Mouse (Mus musculus) kidney, adult 18-20 months (tissue): ENCODE measurements around the gene Pdha2.

Experiments
- DNase-seq: peaks from one replicate; pipeline ENCODE4 v3.0.0; 2021

Gene Pdha2

DNA sequence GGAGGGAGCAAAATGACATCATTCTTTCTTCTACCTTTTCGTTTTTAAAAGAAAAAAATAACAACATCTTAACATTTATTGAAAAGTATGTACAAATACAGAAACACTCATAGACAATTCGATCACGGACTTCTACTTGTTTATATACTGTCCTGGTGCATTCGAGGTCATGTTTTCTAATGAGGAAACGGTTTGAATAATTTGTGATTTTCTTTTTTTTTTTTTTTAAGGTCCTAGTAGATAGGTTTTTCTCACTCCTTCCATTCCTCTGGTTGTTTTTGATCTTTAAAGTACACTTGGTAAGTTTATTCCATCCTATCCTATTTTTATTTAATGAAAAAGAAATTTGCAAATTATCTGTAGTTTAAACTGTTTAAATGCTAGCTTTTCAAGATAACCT is at the start of gene Pdha2:
Gene Pdha2, minus strand, starts transcription at position 101 of the 400 bp plus-strand sequence.
- no peak for DNase-seq

DNA sequence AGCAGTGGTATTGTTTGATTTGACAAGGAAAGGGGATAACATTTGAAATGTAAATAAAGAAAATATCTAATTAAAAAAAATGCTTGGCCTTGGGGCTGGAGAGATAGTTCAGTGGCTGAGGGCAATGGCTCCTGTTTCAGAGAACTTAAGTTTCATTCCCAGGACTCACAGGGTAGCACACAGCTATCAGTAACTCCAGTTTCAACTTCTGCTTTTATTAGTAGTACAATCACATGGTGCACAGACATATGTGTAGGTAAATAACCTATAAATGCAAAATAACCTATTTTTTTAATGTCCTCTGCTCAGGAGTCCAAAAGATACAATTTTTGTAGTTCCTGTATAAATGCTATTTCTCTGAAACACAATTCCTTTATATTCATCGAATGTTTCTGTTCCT is 48.4 kb upstream of the Pdha2 start:
- no peak for DNase-seq

- no peak for DNase-seq
These were observed 39.3 kb upstream of the Pdha2 start for GRCm38 (mm10) chr3:141251440-141251839.

- no peak for DNase-seq
These were observed 32.7 kb upstream of the Pdha2 start for GRCm38 (mm10) chr3:141244725-141245298.

- no peak for DNase-seq
These were observed 25.9 kb upstream of the Pdha2 start for GRCm38 (mm10) chr3:141238071-141238470.

DNA sequence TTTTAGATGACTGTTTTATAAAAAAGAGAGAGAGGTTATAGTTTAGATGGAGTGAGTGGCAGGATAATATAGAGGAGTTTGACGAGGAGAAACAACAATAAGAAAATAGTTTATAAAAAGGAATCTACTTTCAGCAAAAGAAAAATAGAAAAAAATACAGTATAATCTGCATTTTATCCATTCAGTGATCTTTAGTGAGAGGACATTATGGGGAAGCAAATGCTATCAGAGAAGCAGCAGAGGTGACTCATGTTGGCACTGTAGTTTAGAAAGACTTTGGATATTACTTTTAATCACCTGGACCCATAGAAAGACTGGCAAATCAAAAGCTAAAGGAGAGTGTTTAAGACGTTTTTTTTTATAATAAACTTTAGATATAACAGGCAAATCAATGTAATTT is 17.0 kb upstream of the Pdha2 start:
- DNase-seq: no peak

DNA sequence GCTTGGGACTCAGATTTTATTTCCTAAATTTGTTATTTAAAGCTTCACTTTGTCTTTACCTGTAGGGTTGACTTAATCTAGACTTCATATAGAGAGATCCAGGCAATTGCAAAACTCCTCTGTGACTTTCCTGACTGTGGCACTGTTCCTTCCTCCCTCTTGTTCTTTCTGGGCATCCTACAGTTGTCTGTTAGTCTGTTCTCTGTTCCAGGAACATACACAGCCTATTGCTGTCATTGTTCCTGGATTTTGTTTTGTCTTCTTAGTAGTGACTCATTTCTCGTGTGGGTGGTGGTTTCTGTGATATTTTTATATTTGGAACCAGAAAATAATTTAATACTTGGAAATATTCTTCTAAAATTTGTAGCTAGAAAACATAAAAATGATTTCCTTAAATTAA is 10.2 kb upstream of the Pdha2 start:
- DNase-seq: no peak

DNA sequence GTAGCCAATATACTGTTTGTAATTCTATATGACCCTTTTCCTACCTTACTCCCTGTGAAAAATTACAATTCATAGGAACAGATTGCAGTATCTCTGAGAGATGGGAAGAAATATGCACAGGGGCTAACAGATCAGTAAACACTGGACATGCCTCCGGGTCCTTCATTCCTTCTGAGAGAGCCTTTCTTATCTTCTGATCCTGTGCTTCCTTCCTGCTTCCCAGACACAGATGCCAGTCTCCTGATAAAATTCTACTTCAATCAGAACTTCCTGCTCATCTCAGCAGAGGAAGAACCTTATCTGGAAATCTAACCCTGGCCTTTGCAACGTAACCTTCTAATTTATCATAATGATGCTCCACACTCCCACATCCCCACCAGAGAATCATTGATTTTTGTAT is 6.4 kb upstream of the Pdha2 start:
- no peak for DNase-seq

GRCm38 (mm10) chr3:141216999-141217398 is 4.8 kb upstream of the Pdha2 start:
- DNase-seq: no peak

DNA sequence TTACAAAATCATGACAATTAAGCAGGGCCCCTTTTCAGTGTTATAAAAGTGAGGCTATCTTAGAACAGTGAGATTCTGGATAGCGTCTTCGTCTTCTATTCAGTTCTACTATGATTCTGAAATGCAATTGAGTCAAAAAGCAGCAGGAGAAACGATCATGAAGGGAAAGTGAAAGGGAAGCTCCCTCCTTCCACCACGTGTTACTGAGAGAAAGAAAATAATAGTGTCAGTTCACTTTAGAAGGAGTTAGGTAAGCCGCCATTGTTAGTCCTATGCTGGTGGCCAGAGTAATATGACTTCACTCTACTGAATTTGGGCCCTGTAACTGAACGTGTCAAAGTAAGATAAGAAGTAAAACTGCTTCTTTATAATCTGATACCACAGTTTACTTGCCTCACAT is 4.1 kb upstream of the Pdha2 start:
- DNase-seq: no peak

GRCm38 (mm10) chr3:141214789-141215188 is 2.6 kb upstream of the Pdha2 start:
- DNase-seq: no peak

DNA sequence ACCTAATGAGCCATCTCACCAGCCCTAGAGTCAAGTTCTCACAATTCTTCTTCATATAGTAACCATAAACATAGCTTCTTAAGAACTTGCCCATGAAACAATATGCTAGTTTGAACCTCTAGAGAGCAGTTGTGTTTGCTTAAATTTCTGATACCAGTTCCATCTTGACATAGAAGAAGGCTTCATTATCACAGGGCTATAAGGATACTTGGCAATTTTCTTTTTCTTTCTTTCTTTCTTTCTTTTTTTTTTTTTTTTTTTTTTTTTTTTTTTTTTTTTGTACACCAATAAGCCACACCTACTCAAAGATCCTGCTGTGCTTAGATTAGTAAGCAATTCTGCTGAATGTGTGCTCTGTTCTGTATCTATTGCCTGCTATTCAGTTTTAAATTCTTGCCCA is 2.0 kb upstream of the Pdha2 start:
- DNase-seq: no peak

DNA sequence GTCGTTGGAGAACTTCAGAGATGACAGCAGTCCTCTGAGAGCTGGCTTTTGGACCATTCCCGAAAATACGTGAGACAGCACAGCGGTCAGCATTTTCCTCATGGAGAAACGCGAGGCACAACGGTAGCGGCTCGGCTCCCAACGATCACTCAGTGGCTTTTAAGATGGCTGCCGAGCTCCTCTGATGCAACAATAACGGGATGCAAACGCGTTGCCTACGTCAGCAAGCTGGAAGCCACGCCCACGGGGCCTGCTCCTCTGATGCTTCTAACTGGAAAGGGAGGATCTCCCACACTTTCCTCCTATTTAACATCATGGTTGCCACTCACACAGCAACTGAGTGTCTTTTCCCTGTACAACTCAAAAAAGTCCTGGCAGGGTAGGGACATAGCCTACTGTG is 511 bp downstream of the Pdha2 start:
- no peak for DNase-seq

- DNase-seq: no peak
These were observed 10.4 kb downstream of the Pdha2 start for GRCm38 (mm10) chr3:141201766-141202165.

DNA sequence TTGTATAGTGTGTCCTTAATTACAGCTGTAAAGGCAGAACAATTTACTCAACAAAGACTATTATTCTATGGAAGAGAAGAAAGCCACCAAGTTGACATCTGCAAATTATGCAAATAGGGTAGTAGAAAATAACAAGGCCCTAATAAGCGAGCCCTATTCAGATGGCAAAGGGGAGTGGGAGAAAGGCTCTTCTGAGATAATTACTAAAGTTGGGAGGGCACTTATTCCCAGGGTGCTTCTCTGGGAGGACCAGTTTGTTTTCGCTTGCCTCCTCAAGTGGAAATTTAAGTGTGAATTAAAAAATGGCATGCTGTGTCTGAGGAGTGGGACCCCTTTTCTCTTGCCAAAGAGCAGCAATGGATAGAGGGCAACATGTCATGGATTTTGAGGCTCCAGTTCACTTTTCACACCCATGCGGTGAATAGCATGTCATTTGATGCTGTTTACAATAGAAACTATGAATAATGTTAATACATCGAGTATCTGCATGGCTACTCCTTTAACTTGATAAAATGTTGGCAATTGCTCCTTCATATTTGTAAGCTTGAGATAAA is 14.8 kb downstream of the Pdha2 start:
- DNase-seq: no peak

- no peak for DNase-seq
These were observed 20.5 kb downstream of the Pdha2 start for GRCm38 (mm10) chr3:141191653-141192052.

DNA sequence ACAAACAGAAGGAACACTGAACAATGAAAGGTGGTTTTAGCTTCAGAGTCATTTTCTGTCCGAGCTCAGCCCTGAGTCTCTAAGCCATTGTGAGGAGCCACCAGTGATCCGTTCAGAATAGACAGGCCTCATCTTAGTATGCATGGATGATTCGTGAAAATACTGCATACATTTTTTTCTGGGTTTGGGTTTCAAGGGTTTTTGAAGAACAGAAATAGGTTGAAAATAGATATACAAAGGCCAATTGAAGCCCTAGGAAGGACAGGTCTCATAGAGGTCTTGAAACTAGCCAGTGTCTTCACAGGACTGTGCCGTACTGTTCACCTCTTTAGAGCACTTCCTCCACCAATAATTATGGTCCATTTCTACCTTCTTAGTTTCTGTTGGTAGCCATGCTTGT is 21.7 kb downstream of the Pdha2 start:
- no peak for DNase-seq

DNA sequence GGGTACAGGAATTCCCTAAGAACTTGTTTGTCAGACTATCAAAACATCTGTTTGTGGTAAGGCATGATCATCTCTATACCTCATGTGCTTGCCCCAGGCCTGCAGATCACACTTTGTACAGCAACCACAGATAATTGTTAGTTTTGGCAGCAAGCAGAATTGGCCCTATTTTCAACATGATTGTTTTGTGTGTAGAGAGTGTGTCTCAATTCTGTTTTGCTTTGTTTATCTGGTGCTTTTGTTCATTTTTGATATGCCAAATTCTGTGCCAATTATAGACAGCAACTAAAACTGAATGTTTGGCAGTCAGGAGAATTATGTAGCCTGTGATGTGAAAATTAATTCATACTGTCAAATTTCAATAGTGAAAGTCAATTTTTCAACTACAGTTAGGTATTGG is 51.2 kb downstream of the Pdha2 start:
- DNase-seq: no peak
